Mouse (Mus musculus) R1 (cell line): Measurements from ENCODE around the gene Zfp30.

Experiments
- DNase-seq: peaks from one replicate; pipeline ENCODE4 v3.0.0-alpha.2; 2018; ENCODE audit warnings: low read depth, low spot score

Zfp30 gene

DNA sequence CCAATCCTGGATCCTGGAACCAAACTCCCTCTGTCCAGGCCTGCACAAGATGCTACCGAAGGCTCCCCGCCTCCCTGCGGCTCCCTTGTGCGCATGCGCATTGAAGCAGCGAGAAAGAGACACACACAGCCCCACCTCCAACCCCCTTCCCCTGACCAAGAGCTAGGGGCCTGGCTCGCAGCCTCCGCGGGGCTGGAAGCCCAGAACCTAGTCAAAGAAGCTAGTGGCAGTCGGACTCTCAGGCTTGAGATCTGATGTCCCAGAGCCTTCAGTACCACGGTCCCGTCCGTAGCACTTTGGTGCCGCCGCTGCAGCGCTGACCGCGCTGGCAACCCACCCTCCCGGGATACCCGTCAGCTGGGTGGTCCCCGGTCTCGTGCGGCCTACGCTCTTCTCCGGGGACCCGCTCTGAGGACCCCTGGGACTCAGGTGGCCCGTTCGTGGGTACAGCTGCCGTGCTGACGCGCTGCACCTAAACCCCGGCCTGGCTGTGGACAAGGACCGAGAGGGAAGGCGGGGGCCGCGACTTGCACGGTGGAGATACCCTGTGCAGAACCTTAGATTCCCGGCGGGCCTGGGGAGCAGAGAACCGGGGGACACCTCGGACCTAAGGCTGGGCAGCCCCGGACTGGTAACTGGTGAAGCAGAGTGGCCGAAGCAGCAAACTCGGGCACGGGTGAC is at the start of gene Zfp30:
Gene Zfp30 (plus strand): TSS at position 128 of the 681 bp plus-strand sequence.
- DNase-seq = peak; percentile 96

DNA sequence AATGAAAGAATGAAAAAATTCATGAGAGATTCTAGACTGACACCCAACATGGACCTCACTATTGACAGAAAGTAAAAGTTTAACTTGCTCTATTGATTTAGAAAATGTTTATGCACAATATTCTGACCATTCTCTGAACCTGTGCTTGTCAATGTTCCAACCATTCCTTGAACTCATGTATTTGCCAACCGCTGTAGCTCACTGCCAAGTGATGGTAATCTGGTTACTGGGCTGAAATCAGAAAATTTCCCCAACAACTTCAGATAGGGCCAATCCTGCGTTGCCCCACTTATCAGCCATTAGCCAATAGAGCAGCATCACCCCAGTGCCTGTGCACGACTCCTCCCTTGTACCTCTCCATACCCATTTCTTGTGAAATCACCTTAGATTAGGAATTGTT is 41.5 kb upstream of the Zfp30 start:
- no peak for DNase-seq

DNA sequence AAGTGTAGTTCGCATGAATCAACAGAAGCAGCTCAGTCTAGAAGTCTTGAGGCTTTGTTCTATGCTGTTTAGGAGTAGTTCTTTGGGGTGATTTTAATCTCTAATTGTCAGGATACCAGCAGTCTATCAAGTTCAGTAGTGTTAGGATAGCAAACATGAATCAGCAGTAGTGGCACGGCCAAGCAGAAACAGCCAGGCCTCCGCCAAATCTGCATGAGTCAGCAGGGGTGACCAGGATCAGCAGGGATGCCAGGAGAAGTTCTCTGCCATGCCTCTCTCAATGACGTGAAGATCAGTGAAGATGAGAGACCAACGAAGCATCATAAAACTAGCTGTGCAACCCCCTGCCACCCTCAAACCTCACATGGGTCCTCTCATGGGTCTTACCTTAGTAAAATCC is 23.3 kb upstream of the Zfp30 start:
- no peak for DNase-seq

DNA sequence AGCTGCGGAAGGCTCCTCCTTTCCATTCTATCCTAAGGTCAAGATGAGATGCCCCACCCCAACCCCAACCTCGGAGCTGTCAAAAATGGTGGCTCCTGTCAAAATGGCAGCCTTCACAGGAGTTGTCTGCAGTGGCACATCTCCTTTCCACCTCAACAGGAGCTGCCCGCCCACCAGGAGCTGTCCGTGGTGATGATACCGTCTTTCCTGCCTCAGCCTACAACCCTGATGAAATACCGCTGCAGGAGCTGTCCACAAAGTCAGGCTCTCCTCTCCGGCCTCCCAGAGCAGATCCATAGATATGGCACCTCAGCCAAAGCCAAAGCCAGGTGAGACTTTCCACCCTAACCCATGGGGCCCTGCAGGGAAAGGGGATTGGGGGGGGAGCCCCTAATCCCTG is 19.1 kb upstream of the Zfp30 start:
- DNase-seq = peak; percentile 76

DNA sequence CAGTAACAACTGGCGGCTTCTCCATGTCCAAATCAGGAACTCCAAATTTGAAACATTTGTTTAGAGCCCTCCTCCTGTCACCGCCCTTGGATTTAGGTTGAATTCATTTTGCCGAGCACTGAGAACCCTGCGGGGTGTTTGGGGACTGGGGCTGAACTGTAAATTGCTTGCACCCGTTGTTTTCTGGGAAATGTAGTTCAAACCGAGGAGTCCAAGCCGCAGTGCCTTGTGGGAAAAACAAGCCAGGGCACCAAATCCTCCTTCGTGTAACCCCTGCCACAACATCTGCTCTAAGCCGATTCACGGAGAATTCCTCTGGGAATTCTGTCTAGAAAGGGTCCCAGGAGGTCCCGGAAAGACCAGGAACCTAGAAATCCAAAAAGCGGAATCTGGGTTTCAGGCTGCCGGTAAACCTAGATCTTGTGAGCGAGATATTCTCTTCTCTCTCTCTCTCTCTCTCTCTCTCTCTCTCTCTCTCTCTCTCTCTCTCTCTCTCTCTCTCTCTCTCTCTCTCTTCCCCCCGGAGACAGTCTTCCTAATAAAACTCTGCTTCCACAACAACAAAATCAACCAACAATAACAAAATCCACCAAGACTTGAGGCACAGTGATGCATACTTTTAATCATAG is 16.6 kb upstream of the Zfp30 start:
- peak; percentile 90 for DNase-seq

DNA sequence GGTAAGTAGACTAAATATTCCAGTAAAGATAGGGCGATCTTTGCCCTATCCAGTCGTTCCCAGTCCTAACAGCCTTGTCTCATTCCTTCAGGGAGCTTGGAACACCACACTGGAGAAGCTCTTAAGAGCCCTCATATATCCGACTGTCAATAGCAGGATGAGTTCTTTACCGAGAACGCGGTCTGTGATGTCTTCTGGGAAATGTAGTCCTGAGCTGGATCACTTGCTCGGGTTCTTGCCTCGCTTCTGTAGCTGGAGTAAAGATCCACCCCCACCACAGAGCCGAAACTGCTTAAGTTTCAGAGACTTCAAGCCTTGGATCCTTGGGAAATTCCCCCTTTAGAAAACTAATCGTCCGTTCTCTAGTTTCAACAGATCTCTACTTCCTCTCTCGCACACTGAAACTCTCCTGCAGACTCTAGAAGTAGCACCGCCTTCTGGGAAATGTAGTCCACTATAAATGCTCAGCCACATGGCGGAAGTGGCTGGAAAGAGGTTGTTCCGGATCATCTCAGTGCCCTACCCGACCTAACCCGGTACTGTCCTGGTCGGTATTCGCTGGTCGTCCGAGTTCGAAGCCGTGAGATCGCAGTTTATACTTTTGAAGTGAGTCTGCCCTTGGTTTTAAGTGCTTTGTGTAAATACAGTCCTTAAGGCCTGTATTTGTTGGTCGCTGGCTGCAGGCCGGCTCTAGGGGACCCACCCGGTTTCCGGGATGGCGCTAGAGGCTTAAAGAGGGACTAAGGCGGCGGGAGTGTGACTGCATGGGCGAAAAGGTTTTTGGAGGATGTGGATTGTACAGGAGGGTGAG is 15.5 kb upstream of the Zfp30 start, which contains the start of gene Zfp84:
Gene Zfp84 (plus strand): TSS at position 463 of the 811 bp plus-strand sequence.
- peak; percentile 97 for DNase-seq

DNA sequence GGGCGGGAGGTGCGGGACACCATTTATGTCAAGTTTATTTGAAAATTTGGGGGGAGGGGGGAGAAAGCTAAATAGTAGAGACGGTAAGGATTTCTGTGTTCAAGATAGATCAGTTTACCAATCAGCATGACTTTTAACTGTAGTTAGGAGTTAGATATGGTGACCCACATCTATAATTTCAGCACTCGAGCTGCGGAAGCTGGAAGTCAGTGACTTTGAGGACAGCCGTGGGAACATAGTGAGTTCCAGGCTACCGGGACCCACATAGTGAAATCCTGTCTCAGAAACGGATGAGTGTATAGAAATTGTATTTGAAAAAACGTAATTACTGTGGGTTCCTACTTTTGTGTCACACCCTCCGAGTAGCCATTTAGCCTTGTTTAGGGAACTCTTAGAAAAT is 14.8 kb upstream of the Zfp30 start:
- no peak for DNase-seq

DNA sequence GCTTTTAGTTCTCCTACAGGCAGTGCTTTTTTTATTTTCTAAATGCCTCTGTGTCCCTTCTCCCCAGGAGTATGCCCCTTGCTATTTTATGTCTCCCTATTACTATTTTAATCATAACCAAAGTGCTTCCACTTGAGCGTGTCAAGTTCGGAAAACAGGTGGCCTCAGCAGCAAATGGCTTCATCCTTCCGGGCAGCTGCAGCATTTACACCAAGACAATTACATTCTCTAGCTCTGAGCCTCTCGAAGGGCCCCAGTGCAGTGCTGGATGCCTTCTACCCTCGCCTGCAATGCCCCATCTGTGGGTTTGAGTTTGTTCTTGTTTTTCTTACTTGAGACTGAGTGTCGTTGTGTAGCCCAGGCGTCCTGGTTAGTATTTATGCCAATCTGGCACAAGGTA is 10.3 kb upstream of the Zfp30 start:
- DNase-seq = no peak

DNA sequence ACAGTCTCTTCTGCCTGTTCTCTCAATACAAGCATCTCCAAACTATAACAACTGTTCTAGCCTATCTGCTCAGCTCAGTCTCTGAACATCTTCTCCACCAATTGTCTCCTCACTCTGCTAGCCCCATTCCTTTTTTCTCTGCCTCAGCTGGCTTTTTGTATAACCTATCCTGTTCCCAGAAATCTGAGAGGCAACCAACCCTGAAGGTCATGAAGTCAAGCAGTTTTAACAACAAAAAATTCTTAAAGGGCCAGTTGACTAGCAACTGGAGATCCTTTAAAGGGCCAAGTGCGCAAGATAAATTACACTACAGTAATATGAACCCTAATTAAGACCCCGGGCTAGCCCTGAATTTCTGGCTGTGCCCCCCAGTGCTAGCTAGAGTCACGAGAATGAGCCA is 9.4 kb upstream of the Zfp30 start:
- no peak for DNase-seq

DNA sequence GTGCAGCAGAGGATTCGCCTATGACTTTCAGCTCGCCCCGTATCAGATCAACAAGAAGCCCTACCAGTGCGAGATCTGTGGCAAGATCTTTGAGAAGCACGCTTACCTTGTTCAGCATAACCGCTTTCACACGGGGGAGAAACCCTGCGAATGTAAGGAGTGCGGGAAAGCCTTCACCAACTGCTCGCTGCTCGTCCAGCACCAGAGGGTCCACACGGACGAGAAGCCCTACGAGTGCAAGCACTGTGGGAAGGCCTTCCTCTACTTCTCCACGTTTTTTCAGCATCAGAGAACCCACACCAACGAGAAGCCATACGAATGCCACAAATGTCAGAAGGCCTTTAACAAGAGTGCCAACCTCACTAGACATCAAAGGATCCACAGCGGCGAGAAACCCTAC is 7.2 kb upstream of the Zfp30 start:
- no peak for DNase-seq

DNA sequence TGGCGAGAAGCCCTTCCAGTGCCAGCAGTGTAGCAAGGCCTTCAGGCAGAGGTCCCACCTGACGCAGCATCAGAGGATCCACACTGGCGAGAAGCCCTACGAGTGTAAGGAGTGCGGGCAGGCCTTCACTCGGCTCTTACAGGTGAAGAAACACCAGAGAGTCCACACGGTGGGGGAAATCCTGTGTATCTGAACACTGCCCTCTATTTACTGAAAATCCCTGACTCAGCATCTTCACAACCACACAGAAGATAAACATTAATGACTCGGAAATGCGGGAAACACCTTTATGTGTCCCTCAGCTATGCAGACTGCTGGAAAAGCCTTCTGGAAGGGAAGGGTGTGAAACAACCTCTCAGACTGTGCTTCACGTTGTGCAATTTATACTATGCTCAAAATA is 6.4 kb upstream of the Zfp30 start:
- no peak for DNase-seq

DNA sequence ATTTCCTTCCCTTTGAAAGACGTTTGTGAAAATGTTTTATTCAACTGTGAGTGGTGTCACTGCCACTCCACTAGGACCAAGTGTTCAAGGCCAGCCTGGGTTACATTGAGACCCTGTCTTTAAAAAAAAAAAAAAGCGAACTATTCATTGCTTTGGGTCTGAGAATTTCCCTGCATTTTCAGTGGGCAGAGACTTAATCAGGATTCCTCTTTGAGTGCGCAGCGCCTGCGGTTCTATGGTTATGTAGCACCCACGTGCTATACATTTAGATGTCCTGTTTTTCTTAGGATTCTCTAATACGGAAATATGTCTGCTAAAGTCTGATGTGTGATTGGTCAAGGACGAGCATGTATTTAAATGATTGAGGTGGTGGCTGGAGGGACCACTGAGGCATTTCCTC is 1.2 kb downstream of the Zfp30 start:
- DNase-seq = no peak

DNA sequence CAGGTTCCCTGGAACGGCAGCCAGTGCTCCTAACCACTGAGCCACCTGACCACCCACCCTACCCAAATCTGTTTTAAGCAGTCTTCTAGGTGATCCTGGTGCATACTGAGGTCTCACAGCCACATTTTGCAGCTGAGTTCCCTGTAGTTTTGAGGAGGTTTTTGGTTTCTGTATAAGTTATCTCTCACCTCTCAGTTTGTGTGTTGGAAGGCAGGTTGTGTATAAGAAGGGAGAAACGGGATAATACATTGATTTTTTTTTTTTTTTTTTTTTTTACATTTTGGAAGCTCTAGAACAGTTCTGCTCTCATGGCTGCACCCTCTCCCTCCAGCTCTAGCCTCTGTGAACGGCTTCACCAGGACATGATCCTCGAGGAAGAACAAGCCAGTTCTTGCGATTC is 2.1 kb downstream of the Zfp30 start:
- DNase-seq = no peak

DNA sequence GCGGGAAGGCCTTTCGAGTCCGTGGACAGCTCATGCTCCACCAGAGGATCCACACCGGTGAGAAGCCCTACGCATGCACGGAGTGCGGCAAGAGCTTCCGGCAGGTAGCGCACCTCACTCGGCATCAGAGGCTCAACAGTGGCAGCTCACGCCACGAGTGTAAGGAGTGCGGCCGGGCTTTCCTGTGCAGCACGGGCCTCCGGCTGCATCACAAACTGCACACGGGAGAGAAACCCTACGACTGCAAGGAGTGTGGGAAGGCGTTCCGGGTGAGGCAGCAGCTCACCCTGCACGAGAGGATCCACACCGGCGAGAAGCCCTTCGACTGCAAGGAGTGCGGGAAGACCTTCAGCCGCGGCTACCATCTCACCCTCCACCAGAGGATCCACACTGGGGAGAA is 9.1 kb downstream of the Zfp30 start:
- peak; percentile 70 for DNase-seq

DNA sequence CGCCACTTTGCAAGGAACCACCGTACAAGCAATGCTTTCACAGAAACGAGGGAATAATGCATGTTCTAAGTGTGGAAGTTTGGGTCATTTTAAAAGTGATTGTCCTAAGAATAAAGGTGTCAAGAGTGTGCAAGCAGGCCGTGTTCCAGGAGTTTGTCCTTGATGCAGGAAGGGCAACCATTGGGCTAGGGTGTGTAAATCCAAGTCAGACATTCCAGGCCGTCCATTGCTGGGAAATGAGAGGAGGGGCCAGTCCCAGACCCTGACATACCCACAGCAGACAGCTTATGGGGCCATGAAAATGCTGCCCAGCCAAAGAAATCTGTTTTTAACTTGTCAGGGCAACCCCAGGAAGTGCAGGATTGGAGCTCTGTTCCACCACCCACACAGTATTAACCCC is 23.2 kb downstream of the Zfp30 start:
- DNase-seq = peak; percentile 43

DNA sequence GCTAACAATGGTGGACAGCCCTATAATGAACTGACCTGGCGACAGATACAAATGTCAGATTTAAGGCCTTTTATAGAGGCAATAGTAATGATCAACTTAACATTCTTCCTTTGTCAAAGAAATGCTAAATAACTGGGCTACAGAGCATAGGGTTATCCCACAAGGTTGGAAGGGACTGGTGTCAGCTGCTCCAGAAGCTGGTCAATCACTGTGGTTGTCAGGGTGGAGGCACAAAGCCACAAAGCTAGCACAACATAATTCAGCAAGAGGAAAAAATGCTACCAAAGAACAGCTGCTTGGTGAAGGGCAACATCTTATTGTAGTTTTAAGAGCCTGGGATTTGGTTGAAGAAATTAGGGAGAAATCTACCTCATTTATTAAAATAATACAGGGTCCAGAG is 28.4 kb downstream of the Zfp30 start:
- no peak for DNase-seq

DNA sequence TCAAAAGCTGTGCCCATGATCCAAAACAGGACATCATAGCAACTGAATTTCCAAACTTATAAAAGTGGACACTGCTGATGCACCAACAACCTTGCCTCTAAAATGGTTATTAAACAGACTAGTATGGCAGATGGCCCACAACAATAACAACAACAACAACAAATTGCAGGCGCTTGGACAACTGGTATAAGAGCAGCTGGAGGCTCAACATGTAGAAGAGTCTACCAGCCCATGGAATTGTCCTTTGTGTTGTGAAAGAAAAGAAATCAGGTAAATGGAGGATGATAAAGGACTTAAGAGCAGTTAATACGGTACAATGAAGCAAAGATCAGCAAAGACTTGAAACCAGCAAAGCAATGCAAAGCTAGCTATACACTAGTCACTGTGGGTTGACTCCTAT is 30.6 kb downstream of the Zfp30 start:
- no peak for DNase-seq

DNA sequence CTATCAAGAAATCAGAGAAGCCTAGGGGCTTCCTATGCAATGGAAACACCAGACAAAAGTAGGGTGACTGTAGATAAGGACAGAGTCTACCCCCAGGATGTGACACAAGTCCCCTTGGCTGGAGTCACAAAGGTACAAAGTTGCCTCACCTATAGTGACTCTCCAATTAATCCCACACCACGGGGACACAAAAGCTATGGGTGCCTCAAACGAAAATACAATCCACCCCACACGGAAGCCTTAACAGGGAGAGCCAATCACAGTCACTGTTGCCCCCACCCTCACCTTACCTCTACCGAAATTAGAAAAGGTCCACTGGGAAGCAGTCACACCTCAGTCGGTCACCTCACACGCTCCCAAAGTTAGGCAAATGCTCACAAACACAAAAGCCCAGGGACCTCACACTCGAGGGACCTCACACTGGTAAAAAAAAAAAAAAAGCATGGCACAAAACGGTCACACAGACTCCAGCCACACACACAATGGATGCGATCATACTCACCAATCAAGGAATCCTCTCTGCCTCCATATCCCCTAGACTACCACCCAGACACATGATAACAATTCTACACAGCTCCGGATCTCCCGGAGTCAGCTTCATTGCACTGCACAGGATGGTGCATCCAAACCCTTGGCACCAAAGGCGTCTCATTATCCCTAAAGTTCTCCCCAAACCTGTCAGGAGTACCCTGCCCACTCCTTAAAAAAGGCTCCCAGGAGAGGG is 31.4 kb downstream of the Zfp30 start:
- no peak for DNase-seq

DNA sequence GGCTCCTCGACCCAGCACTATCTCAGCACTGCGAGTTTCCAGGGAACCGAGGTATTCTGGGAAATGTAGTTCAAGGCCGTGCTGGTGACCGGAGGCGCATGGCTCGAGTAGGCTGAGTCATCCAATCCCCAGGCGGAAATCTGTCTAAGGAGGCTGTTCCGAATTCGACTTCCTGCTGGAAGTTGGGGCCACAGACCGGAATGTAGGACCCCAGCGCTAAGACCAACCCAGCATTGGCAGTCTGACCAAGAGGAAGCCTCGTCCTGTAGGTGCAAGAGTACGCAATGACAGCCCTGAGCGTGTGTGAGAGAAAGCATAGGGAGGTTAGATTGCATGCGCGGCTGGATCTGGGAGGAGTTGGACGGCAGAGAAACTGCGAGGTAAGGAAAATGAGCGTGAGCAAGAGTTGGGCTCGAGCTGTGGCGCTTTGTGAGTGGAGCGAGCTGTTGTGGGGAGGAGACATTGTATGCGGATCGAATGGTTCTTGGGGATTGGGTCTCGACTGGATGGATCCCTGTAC is 32.2 kb downstream of the Zfp30 start, which contains the start of gene Zfp790:
Gene Zfp790 (plus strand): TSS at position 205 of the 520 bp plus-strand sequence.
- DNase-seq = peak; percentile 98

DNA sequence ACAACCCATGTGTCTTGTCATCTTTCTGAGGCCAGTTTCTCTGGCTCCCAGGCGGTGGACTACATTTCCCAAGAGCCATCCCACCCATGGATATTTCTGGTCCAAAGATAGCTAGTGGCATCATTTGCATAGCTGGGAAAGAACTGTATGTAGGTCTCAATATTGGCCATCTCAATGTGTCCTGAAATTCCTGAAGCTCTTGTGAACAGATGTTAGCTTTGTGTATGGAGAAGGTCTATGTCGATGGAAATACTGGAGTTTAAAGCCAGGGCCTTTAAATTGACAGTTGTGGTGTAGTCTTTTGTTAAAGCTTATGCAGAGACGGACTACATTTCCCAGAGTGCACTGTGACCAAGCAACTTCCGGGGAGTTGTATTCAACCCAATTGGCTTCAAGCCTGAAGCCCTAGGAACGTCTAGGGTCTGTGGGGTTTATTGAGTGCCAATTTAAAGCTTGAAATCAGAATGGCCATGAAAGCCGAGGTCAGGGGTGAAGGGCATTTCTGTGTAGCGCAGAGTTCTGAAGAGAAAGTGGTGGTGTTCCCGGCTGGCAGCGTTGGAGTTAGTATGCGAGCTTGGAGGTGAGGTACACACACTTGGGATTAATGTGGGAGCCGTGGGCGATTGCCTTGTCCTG is 34.9 kb downstream of the Zfp30 start:
- peak; percentile 88 for DNase-seq

DNA sequence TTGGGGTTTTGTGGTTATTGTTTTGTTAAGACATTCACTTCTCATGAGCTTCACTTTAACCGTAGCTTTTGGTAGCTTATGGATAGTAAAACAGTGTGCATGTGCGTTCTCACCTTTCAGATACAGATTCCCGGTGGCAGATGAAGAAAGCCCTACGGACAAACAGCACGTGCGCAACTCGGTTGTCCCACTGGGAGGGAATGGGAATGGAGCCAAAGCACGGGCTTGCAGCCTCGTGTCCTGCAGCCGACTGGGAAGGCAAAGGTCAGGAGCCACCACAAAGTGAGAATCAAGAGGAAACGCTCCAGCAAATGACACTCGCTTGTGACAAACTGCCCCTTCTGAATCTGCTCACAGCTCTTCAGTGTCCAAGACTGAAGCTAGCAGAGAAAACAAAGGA is 44.2 kb downstream of the Zfp30 start:
- DNase-seq = no peak
